Mouse (Mus musculus): ENCODE results near the gene Cdk5r2.
"Not testable (repeated sequence)": the region's sequence is repeated elsewhere in the genome, so short reads cannot be mapped to it uniquely, and the experiment has no call there.

The Cdk5r2 gene

DNA sequence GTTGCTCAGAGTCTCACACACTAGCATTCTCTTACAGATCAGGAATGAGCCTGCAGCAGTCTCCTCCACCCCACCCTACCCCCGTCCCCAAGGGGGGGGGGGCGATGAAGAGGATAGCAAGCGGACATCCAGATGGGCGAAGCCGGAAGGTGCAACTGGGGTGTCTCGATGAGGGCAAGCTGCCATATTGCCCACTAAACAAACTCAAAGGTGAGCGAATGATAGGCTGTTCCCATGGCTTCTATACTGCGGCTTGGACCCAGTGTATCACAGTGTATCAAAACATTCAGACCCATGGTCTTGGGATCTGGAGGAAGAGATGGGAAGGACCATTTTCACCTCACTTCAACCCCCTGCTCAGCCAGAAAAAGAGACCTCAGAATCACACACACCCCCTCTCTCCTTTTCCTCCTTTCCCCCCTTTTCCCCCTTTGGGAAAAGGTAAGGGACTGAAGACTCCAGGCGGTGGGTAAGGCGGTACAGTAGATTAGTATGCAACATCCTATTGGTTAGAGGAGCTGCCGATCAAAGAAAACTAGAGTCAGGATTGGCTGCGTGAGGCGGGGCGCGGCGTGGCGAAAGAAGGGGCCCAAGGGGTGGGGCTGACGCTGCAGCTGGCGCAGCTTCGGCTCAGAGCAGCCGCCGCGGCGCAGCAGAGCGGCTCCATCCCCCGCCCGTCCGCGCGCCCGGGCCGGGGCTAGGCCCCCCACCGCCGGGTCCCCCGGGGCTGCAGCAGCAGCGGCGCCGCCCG, at the start of gene Cdk5r2:
Gene Cdk5r2 (plus strand): TSS at position 629 of the 751 bp plus-strand sequence.
- peak; percentile 64 to 78 for DNase-seq (ENCODE audit: low spot score in 2 of 2)

DNA sequence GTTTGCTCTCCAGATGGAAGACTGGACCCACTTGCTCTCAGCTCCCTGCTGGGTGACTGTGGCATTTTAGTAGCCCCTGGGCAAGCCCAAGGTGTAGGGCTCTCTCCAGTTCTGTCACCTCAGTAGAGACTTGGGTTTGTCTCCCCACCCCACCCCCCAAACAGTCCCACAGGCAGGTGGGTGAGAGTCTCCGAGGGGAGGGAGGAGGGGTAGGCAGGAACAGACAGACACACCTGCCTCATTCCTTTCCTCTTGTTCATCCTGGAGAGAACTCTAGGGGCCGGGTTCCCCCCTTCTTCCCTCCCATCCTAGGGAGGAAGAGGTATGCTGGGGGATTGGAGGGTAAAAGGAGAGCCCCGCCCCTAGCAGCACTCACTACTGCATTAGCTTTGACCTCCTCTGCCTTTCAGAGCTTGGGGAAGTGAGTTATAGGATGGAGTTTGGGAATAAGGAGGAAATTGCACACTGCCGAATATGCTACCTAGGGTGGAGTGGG, 49.3 kb upstream of the Cdk5r2 start:
- no peak for DNase-seq (ENCODE audit: low spot score in 2 of 2)

DNA sequence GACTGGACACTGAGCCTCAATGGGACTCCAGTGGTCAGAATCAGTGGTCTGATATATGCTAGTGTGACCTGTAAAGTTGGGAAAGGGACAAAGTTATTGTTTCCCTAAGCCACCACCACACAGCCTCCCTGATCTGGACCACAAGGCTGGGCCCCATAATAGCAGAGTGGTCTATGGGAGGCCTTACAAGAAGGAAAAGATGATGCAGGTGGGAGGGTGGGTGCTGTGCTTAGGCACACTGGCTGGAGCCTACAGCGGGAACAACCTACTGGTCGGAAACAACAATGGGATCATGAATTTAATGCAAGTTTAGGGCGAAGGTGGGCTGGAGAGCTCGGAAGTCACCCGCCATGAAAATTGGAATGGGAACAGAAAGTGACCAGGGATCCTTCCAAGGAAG, 48.9 kb upstream of the Cdk5r2 start:
- no peak for DNase-seq (ENCODE audit: low spot score in 2 of 2)

DNA sequence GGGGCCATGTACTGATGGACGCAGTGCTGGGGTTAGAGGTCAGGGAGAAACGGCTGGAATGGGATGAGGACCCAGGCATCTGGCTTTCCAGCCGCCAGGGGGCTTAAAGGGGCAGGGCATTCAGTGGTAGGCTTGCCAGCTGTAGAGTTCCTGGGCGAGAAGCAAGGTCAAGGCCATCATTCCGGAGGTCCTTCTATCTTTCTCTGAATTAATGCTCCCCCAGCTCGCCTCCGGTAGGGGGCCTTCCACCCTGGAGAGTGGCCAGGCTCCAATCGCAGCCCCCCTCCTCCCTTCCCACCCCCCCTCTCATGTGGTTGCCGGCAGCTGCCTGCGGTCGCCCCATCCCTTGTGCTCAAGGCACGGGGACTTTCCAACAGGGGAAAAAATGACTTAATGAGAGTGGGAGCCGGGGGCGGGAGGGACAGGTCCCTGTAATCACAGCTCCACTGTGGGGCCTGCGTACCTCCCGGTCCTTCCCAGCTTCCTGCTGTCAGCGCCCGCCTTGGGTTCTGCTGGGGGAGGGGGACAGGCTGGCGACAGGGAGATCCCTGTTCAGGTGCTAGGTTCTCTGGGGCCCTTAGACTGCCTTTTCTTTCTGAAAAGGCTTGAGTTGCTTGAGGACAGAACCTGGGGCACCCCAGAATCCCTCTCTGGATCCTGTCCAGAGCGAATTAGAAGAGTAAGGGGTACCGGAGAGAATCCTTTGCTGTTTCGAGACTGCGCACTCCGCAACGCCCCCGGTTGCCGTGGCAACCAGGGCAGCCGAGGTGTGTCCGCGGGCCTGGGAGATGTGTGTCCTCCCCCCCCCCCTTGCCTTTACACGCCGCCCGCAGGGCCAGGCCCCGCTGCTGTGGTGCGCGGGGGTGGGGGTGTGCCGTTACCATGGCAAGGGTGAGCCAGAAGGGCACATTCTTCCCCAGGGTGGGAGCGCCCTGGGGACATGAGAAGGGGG, 48.1 kb upstream of the Cdk5r2 start:
- DNase-seq (ENCODE audit: low spot score in 2 of 2), result no peak

DNA sequence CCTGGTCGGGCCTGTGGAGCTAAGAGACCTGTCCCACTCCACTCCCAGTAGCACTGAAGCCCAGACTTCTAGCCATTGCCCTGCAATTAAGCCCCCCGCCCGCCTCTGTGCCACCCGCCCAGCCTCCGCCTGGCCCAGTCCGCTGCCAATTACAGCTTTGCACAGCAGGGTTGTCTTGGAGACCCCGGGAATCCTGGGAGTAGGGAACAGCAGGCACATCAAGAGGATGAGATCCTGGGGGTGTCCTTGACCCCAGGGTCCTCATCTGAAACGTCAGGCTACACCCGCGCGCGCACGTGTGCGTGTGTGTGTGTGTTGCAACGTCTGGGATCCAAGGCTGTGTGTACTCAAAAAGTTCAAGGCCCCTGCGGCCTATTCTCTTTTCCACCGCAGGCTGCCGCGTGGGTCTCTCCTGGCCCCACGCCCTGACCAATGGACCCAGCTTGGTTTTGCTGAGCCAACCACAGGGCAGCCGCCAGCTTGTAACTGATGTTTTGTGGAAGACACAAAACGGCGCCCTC, 47.1 kb upstream of the Cdk5r2 start:
- no peak for DNase-seq (ENCODE audit: low spot score in 2 of 2)

DNA sequence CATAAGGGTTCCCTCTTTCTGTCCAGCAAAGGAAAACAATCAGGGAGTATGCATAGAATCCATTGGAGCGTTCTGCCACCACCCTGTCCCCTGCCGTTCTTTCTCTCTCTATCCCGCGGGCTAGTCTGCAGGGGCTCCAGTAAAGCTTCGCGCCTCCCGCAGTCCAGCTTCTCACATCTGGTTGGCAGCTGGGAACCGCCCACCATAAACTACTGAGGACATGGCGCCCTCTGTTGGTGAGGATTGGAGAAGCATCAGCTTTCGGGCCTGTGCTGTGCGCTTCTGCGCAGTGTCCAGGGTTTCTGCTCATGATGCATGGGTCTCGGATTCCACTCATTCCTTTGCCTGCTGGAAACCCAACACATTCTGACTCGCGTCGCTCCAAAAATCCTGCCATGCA, 46.7 kb upstream of the Cdk5r2 start:
- DNase-seq (ENCODE audit: low spot score in 2 of 2), result peak; percentile 82 to 94

DNA sequence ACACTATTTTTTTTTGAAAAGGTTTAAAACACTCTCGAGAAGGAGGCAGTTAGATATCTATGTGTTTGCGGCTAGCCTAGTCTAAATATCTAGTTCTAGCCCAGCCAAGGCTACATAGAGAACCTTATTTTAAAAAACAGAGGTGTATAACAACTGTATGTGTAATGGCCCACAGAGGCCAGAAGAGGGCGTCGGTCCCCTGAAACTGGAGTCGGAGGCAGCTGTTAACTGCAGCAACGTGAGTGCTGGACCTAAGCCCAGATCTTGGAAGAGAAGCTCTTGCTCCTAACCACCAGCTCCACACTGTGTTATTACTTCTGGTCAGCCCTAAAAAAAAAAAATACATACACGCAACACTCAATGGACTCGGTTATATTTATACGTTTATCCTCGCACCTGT, 45.7 kb upstream of the Cdk5r2 start:
- DNase-seq (ENCODE audit: low spot score in 2 of 2), result no peak

DNA sequence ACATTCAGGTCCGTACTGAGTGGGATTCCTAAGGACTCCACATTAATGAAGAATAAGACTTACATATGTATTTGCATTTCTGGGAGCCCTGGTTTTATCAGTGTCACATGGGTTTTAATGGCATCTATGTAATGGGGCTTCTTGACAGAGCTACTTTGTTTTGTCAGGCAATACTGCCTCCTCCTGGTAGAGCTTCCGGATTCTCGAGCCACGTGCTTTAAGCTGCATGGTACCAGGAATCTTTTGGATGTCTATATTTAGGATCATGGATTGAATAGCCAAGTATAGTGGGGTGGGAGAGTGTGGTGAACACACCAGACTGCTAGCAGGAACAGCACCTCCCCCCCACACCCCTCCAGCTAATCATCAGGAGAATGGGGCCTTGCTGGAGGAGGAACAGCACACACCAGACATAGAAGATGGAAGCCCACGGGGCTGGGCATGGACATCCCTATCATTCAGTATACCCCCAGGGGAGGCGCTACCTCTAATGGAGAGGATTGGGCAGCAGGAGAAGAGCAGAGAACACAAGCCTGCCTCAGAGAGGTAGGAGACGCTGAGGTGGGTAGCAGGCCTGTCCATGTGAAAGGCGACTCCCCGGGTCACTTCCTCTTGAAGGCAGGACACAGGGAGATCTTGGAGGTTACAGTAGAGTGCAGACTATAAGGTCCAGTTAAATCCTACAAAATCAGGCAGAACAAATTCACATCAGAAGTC, 39.6 kb upstream of the Cdk5r2 start:
- DNase-seq (ENCODE audit: low spot score in 2 of 2), result peak in 1 of 2 experiments; percentile 53

DNA sequence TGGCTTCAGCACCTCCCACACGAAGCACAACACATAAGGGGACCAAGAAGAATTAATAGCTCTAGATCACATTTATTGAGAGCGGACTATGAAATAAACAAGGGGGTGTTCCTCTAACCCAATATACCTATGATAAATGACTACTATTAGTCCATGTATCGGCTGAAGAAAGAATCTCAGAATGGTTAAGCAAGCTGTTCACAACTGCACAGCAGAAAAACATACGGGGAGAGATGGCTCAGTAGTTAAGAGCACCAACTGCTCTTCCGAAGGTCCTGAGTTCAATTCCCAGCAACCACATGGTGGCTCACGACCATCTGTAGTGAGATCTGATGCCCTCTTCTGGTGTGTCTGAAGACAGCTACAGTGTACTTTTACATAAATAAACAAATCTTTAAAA, 38.8 kb upstream of the Cdk5r2 start:
- not testable (repeated sequence) for DNase-seq (ENCODE audit: low spot score in 2 of 2)

DNA sequence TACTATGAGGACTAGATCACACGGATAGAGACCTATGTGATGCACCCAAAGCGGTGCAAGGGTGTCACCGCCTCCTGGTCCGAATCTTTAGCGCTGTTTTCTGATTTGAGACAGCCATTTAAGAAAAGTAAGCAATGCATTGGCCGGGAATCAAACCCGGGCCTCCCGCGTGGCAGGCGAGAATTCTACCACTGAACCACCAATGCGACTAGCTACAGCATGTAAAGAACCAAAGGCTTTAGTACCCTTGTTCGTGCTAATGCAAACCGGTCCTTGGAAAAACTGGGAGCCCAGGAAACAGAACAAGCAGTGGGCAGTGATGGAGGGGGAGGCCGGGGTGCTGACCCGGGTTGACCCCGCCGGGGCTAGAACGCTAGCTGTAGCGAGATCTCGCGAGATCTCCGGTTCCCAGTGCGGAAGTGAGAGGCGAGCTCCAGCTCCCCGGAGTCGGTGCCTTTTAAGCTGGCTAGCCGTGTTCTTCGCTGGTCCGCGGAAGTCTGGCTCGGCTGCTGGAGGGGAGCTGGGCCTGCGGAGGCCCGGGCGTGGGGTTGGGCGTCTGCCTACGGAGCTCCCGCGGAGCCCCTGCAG, 38.0 kb upstream of the Cdk5r2 start:
- peak; percentile 80 to 91 for DNase-seq (ENCODE audit: low spot score in 2 of 2)

DNA sequence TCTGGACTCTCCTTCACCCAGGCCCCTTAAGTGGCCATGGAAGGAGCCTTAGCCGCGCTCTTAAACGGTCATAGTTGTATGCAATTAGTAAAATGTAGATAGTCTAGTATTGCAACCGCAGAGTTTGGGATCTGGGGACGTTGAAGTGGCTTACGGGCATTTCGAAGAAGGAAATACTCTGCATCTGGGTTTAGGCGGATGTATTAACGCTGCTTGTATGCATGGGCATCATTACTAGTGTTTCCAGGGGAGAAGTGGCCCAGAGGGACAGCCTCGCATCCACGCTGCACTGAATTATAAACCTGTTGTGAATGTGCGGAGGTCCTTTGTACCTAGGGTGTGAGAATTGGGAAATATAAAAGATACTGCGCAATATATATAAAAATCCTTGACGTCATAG, 37.5 kb upstream of the Cdk5r2 start:
- DNase-seq (ENCODE audit: low spot score in 2 of 2), result no peak

DNA sequence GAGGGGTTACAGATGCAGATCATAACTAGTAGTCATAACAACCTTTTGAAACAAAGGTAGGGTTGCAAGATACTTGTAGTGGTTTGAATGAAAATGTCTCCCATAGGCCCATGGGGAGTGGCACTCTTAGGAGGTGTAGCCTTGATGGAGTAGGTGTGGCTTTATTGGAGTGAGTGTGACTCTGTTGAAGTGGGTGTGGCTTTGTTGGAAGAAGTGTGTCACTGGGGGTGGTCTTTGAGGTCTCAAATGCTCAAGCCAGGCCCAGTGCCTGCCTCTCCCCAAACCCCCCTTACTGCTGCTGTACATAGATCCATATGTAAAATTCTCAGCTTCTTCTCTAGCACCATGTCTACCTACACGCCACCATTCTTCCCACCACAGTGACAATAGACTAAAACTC, 36.2 kb upstream of the Cdk5r2 start:
- DNase-seq (ENCODE audit: low spot score in 2 of 2), result no peak

DNA sequence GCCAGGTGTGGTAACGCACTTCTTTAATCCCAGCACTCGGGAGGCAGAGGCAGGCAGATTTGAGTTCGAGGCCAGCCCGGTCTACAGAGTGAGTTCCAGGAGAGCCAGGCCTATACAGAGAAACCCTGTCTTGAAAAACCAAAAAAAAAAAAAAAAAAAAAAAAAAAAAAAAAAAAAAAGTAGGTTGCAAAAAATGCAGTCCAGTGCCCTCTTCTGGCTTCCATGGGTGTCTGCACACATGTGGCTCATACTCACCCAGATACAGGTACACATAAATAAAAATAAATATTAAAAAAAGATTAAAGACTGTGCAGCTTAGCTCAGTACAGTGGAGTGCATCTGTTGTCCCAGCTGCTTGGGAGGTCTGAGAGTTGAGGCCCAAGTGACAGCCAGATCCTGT, 31.1 kb upstream of the Cdk5r2 start:
- DNase-seq (ENCODE audit: low spot score in 2 of 2), result not testable (repeated sequence)

DNA sequence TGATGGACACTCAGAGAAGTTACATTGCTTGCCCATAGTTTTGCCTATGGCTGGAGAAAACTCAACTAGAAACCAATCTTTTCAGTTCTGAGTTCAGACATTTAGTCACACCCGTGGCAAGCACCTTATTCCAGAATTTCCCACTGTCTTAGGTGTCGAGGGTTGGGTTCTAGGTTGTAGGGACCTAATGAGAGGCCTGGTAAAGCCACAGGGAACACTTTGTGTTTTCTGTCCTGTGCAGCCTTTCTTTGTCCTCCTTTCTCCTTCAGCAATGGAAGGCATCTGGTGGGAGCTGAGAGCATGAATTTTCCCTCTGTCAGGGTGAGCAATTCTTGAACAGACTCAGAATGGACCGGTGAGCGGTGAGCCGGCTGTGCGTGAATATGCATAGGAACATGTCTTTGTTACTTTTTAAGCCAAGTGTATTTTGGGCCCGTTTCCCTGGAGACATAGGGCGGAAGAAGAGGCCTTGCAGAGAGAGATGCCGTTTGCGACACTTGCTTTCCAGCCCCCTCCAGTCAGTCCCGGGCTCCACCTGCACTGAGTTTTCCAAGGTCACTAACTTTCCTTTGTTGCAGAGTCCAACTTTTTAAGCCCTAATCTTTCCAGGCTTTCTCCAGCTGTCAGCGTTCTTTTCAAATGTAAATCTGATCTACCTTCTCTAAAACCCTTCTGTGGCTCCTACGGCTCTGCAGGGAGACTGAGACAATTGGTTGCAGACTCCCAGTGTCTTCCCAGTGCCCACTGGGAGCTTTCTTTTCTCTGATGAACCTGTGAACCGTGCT, 30.0 kb upstream of the Cdk5r2 start:
- DNase-seq (ENCODE audit: low spot score in 2 of 2), result no peak

DNA sequence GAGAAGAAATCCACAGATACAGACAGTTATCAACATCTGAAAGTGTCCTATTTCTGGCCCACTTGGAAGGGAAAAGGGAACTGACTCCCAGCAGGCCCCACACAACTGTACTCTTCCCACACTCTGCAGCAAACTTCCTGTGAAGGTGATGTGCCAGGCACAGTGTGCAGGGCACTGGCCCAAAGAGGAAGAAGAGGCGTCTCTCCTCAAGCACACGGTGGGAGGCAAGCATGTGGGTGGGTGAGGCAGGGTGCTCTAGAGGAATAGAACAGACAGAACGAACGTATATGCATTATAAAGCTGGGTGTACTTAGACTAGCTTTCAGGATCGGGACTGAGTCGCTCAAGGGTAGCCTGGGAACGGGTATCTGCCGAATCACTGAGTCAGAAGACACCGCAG, 24.7 kb upstream of the Cdk5r2 start:
- no peak for DNase-seq (ENCODE audit: low spot score in 2 of 2)

DNA sequence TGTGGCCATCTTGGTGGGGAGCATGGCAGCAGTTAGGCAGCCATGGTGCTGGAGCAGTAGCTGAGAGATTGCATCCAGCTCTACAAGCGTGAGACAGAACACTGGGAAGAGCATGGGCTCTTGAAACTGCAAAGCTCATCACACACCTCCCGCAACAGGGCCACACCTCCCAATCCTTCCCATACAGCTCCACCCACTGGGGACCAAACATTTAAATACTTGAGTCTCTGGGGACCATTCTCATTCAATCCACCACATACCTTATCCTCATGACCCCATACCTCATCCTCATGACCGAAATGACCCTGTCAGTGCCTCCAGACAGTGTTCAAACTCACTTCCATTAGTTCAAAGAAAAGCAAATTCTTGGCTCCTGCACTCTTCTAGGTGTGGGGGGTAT, 21.5 kb upstream of the Cdk5r2 start:
- no peak for DNase-seq (ENCODE audit: low spot score in 2 of 2)

DNA sequence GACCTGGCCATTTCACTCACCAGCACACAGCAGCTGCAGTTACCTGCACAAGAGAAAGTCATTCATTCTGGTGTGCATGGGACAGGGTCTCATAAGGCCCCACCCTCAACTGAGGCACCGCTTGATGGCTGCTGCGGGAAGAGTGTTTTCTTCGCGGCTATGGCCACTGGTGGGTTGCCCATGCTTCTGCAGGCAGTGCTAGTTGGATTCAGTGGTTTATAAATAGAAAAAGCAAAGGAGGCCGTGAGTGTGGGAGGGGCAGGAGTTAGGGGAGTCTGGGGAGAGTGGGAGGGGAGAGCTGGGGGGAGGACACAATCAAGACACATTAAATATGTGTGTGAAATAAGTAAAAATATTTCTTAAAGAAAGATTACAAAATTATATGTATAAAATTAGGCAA, 11.6 kb upstream of the Cdk5r2 start:
- DNase-seq (ENCODE audit: low spot score in 2 of 2), result no peak

DNA sequence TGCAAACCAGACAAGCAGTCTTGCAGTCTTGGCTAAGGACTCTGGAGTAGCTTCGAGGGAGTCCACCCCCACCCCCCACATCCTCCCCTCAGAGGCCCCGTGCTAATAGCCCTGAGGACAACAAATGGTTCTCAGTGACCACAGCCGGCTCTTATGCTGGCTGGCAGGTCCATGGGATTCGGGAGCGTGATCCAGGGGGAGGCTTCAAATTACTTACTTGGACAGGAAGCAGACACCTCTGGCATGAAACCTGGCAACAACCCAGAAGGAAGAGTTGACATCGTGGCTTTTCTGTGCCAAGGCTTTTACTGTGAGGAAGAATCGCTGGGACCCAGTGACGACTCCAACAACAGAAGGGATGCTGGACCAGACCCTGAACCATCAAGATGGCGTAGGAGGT, 8.4 kb upstream of the Cdk5r2 start:
- no peak for DNase-seq (ENCODE audit: low spot score in 2 of 2)

DNA sequence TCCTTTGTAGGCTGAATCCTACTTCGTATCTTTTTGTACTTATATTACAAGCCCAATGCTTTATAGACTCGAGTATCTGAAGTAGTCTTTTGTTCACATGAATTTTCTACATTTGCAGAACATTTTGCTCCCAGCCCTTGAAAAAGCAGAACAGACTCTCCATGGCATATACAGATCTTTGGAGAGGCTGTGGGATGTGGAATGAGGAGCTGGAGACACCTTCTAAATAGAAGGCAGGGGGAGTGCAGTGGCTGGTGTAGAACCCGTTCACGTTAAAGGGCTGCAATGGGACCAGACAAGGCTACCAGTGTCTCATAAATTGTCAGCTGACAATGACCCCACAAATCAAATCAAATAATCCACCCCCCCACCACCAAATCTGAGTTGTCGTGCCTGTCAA, 5.8 kb upstream of the Cdk5r2 start:
- DNase-seq (ENCODE audit: low spot score in 2 of 2), result no peak

DNA sequence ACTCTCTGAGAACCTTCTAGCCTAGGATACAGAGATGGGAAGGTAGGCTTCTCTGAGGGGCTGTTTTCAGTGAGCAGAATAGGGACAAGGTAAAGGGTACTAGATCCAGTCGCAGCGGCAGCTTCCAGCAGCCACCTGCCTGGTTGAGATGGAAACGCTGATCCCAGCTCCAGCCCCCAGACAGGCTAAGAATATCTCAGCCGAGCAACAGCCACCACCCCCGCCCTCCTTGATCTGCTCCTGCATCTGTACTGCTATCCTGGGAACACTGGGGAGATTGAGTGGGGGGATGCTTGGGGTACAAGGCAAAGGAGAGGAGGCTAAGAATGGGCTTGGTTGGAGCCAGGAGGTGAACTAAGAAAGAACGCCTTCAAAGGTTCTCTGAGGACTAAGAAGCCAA, 4.5 kb upstream of the Cdk5r2 start:
- DNase-seq (ENCODE audit: low spot score in 2 of 2), result no peak
